Mouse (Mus musculus): ENCODE data around the gene Oaz2. TPM values are rescaled to one million over a fixed set of nuclear protein-coding genes. Genes with fewer than 3 reads are reported as not detected.

Gene Oaz2
- total RNA-seq (2023): 10 to 100 TPM; 28.8 to 35.4 TPM

GRCm38 (mm10) chr9:65667701-65668100 is at the start of gene Oaz2:
Oaz2 (plus strand) TSS chr9:65668001.

GRCm38 (mm10) chr9:65629025-65629766 is 38.6 kb upstream of the Oaz2 start, which contains the start of gene Rbpms2:
Rbpms2 (plus strand) TSS chr9:65629648.

Other genes with a start within 250 kb of the Oaz2 start
- gene Slc51b, start 245.0 kb upstream of the Oaz2 start, total RNA-seq (2023): not detected
- 10 to 100 TPM; 28.0 to 30.1 TPM for gene Mtfmt, start 232.2 kb upstream of the Oaz2 start, total RNA-seq (2023)
- gene Spg21, start 207.1 kb upstream of the Oaz2 start, total RNA-seq (2023): 10 to 100 TPM; 56.3 to 59.6 TPM
- gene Ankdd1a, start 147.8 kb upstream of the Oaz2 start, total RNA-seq (2023): not detected
- gene Plekho2, start 88.0 kb upstream of the Oaz2 start, total RNA-seq (2023): 100 to 1,000 TPM; 159 to 163 TPM
- gene Pif1, start 80.8 kb upstream of the Oaz2 start, total RNA-seq (2023): under 1 TPM; 0.21 to 0.38 TPM
- under 1 TPM in 1 of 2 experiments, not detected in 1; 0.49 TPM for gene Rbpms2, start 38.4 kb upstream of the Oaz2 start, total RNA-seq (2023)
- gene Zfp609, start 159.6 kb downstream of the Oaz2 start, total RNA-seq (2023): 10 to 100 TPM; 18.4 to 23.1 TPM
- gene Pclaf, start 222.2 kb downstream of the Oaz2 start, total RNA-seq (2023): 1 to 10 TPM; 2.0 to 4.4 TPM
- gene Trip4, start 240.8 kb downstream of the Oaz2 start, total RNA-seq (2023): 10 to 100 TPM; 27.4 to 29.8 TPM
- gene Csnk1g1, start 240.9 kb downstream of the Oaz2 start, total RNA-seq (2023): 10 to 100 TPM; 60.0 to 60.5 TPM

All from B cell, adult 67 days (primary cell).